Mouse (Mus musculus) spleen, adult 18-20 months (tissue): ENCODE measurements around the gene Nckap5.

Source experiments
- DNase-seq, 2 experiments: peaks; one replicate each; pipeline ENCODE4 v3.0.0; 2022; ENCODE audit warnings: mixed read lengths in 2 of 2

Gene Nckap5

DNA sequence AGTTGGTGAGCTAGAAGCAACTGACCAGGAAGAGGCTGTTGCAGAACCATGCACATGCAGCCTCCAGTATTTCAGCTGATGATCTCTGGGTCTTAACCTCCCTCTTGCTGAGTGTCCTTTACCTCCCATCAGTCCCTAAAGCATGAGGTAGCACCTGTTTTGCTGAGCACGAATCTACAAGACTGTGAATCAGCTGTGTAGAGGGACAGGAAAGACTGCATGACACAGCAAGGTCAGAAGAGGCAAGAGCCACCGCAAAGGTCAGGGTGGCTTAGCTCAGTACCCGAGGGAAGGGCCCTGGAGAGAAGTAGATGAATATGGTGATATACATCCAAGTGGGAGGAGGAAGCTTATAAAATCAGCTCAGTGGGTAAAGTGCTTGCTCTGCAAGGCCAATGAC is 66.4 kb downstream of the Nckap5 start:
- no peak for DNase-seq

- no peak for DNase-seq
Observed at GRCm38 (mm10) chr1:126763192-126763591, 67.4 kb downstream of the Nckap5 start.

DNA sequence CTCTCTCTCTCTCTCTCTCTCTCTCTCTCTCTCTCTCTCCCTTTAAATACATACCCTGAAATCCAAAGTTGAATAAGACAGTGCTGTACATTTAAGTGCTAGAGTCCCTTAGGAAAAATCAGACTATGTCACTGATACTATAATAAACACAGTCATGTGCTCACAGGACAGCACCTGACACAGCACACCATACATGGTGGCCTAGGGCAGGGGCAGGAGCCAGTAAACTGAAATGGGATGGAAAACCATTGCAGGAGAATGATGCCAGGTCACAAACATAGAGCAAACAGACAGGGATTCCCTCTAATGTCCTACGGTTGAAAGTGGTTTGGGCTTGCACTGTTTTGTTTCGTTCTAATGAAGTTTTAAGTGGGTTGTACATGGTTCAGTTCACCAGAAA is 70.2 kb downstream of the Nckap5 start:
- no peak for DNase-seq

- DNase-seq = no peak
Observed at GRCm38 (mm10) chr1:126755682-126756081, 74.9 kb downstream of the Nckap5 start.

GRCm38 (mm10) chr1:126753611-126754010 is 77.0 kb downstream of the Nckap5 start:
- DNase-seq = no peak

- DNase-seq = no peak
Observed at GRCm38 (mm10) chr1:126752247-126753037, 78.2 kb downstream of the Nckap5 start.

DNA sequence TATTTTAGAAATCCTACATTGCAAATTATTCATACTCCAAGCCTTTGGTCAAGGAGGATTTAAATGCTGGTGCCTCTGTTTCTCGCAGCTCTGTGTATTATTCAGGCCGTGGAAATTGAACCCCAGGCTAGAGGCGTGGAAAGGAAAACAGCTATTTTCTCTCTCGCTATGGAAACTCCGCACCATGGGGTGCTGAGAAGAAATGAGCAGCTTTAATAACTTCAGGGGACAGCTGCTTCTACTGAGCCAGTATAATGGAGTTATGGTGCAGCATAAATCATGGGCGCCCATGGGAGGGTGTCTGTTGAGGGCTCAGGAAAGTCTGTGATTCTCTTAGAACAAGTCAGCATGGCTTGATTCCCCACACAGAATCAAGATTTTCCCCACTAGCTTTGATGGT is 79.5 kb downstream of the Nckap5 start:
- DNase-seq = no peak

GRCm38 (mm10) chr1:126750156-126750555 is 80.4 kb downstream of the Nckap5 start:
- DNase-seq = no peak

DNA sequence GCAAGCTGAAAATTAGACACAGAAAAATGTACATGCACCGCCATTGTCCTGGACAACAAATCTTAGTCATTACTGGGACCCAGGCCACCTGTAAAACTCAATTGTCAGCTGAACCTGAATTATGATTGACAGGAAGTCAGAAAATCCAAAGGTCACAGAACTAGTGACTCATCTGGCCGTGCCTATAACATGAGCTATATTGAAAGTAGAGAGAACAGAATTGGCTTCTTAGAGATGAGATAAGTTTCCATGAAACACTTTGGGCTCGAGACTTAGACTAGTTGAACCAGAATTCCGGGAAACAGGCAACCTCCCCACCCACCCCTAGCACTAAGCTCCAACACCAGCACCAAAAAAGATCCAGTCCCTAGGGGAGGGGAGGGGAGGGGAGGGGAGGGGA is 82.7 kb downstream of the Nckap5 start:
- no peak for DNase-seq

GRCm38 (mm10) chr1:126745482-126746136 is 85.0 kb downstream of the Nckap5 start:
- DNase-seq = no peak

DNA sequence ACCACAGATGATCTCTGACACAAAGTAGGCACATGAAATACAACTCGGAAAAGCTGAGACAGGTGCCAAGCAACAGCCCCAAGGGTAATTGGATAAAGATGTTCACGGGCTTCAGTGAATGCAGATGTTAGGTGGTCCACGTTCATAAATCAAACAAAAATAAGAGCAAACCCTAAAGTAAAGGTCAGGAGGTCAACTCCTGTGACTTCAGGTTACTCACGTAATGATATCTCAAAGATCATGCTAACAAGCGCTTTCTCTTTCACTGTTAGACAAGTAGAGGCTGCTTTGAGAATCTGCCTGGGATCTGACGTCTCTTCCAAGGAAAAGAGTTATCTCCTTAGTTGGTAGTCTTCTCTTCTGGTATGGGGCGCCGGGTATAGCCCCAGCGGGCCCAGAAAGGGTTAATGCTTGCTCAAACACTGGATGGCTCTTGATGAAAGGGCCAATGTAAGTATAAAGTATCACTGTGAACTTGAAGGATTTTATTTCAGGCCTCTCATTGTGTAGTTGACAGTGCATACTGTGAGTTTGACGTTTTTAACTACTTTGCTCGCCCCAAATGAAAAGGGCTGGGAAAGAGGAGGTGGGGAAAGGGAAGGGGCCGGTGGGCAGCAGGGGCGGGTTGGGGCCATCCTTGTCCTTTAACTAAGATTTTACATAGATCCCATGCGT is 85.8 kb downstream of the Nckap5 start:
- no peak for DNase-seq

DNA sequence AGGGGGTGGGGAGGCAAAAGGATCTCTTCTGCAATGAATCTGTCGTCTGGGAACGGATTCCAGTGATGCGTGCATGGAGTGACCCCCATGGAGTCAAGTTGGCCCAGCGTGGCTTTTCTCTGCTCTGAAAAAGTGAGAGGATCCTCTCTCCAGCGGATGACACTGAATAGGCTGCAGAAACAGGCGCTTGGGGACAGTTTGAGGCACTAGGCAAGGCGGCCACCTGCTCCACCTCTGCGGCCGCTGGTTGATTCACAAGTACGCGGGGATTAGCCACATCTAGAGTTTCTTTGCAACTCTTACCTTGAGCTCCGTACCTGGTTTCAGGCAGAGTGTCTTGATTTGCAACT is 92.3 kb downstream of the Nckap5 start:
- DNase-seq = no peak

GRCm38 (mm10) chr1:126737554-126738290 is 92.9 kb downstream of the Nckap5 start:
- no peak for DNase-seq

- DNase-seq = no peak
Observed at GRCm38 (mm10) chr1:126731691-126732090, 98.9 kb downstream of the Nckap5 start.

GRCm38 (mm10) chr1:126726400-126727055 is 104.1 kb downstream of the Nckap5 start:
- no peak for DNase-seq

GRCm38 (mm10) chr1:126725628-126726367 is 104.8 kb downstream of the Nckap5 start:
- no peak for DNase-seq

GRCm38 (mm10) chr1:126721917-126722316 is 108.7 kb downstream of the Nckap5 start:
- DNase-seq = no peak

DNA sequence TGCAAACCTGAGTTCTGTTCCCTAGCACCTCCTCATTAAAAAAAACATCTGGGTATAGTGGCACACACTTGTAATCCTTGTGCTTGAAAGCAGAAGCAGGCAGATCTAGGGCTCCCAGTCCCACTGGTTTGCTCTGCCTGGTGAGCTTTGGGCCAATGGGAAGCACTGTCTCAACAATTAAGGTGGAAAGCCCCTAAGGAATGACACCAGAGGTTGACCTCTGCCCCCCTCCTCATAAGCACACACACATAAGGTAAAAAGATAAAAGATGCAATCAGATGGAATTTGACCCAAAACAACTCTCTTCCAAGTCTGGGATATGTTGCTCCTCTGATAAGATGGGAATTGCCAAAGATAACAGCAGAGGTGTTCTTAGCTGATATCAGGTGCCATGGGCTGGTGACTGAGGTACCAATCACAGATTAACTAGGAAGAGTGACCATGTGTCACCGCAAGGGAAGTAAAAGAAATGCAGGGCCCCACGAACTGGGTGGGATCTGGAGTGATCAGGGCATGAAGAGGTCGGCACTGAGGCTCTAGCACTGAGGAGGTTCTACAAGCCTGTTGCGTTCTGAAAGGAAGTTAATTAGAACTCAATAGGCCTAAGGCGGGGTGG is 110.8 kb downstream of the Nckap5 start:
- DNase-seq = no peak

DNA sequence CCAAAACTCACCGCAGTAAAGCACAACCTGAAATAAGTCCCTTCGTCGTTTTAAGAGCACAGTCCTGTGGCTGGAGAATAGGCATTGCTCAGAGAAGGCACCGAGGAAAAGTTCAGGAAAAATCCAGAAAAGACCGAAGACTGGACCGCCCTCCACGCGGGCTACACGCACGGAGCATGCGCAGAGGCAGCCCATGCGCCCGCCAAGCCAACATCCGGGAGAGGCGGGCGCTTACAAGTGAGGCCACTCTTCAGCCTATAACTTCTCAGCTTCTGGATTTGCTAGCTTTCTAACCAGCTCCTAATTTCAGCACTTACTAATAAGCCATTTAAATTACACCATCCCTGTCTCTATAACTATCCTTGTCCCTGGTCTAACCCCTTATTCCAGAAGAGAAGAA is 124.0 kb downstream of the Nckap5 start:
- no peak for DNase-seq

GRCm38 (mm10) chr1:126700978-126701320 is 129.7 kb downstream of the Nckap5 start:
- no peak for DNase-seq
